Mouse (Mus musculus) MEL (cell line): ENCODE data around the gene Zc3hc1. TPM values are rescaled to one million over a fixed set of nuclear protein-coding genes. Genes with fewer than 3 reads are reported as not detected.
A peak's percentile ranks its signal among the peaks of the same experiment; 100 is the strongest.

ENCODE experiments used
- DNase-seq: peaks from one replicate; pipeline ENCODE4 v3.0.0; 2011; ENCODE audit warnings: low read depth, low spot score
- H3K27ac ChIP-seq: 2 replicates; pipeline ENCODE4 v1.5.1; 2012; ENCODE audit warnings: low read depth, mild to moderate bottlenecking, control low read depth, low read length, moderate library complexity; ENCODE audit not compliant: control insufficient read depth
- H3K27me3 ChIP-seq, 2 experiments: fragments of 150-350 bp in 1 of 2; sonication (generic) in 1 of 2; 2 replicates each; pipeline ENCODE4 v1.6.1; 2012; ENCODE audit warnings: low read length in 2 of 2, mild to moderate bottlenecking in 2 of 2, improper control_type of control experiment in 1 of 2, moderate library complexity in 1 of 2; ENCODE audit not compliant: insufficient read depth in 2 of 2, control insufficient read depth in 1 of 2
- H3K36me3 ChIP-seq, 2 experiments: 2 replicates each; pipeline ENCODE4 v1.6.1; 2012 to 2014; ENCODE audit warnings: low read length in 2 of 2, improper control_type of control experiment in 1 of 2, inconsistent platforms in 1 of 2, mild to moderate bottlenecking in 1 of 2; ENCODE audit not compliant: insufficient read depth in 2 of 2, control insufficient read depth in 1 of 2
- H3K4me1 ChIP-seq, 2 experiments: fragments of 150-350 bp in 1 of 2; sonication (generic) in 1 of 2; 2 replicates each; pipeline ENCODE4 v1.6.1; 2012; ENCODE audit warnings: low read length in 2 of 2, improper control_type of control experiment in 1 of 2, mild to moderate bottlenecking in 1 of 2; ENCODE audit not compliant: insufficient read depth in 2 of 2, control insufficient read depth in 1 of 2
- H3K4me3 ChIP-seq, 2 experiments: fragments of 150-350 bp in 1 of 2; sonication (generic) in 1 of 2; 2 replicates each; pipeline ENCODE4 v1.5.1; 2012; ENCODE audit warnings: low read depth in 2 of 2, low read length in 2 of 2, mild to moderate bottlenecking in 2 of 2, moderate library complexity in 2 of 2, control low read depth in 1 of 2, improper control_type of control experiment in 1 of 2; ENCODE audit not compliant: control insufficient read depth in 1 of 2, insufficient read depth in 1 of 2
- H3K79me2 ChIP-seq: 2 replicates; pipeline ENCODE4 v1.6.1; 2012; ENCODE audit warnings: mild to moderate bottlenecking, low read length, moderate library complexity; ENCODE audit not compliant: control insufficient read depth, poor library complexity, insufficient read depth
- H3K9ac ChIP-seq: 2 replicates; pipeline ENCODE4 v1.6.1; 2012; ENCODE audit warnings: low read depth, mild to moderate bottlenecking, control low read depth, low read length, moderate library complexity; ENCODE audit not compliant: control insufficient read depth, poor library complexity, severe bottlenecking
- H3K9me3 ChIP-seq: fragments of 150-350 bp; sonication (generic); replicated peaks from 2 replicates; pipeline ENCODE4 v1.6.1; 2012; ENCODE audit warnings: mild to moderate bottlenecking, low read length, improper control_type of control experiment, moderate library complexity; ENCODE audit not compliant: insufficient read depth
- BHLHE40 ChIP-seq: IDR thresholded peaks from 2 replicates; pipeline ENCODE4 v1.6.1; 2012; ENCODE audit warnings: low read depth, mild to moderate bottlenecking, inconsistent platforms, low read length, improper control_type of control experiment, borderline replicate concordance
- CHD2 ChIP-seq: IDR thresholded peaks from 2 replicates; pipeline ENCODE4 v1.6.1; 2011; ENCODE audit warnings: low read length, improper control_type of control experiment
- CTCF ChIP-seq, 3 experiments: IDR thresholded peaks in 2 of 3; conservative IDR thresholded peaks in 1 of 3; 2 replicates each; pipeline ENCODE4 v1.5.1; 2011 to 2012; ENCODE audit warnings: low read length in 3 of 3, low read depth in 2 of 3, mild to moderate bottlenecking in 2 of 3, improper control_type of control experiment in 1 of 3, inconsistent platforms in 1 of 3, mixed read lengths in 1 of 3, moderate library complexity in 1 of 3; ENCODE audit not compliant: control insufficient read depth in 1 of 3, insufficient read depth in 1 of 3, poor library complexity in 1 of 3, severe bottlenecking in 1 of 3
- ELF1 ChIP-seq: IDR thresholded peaks from 2 replicates; pipeline ENCODE4 v1.6.1; 2014; ENCODE audit warnings: low read depth, mild to moderate bottlenecking, inconsistent platforms, low read length, improper control_type of control experiment, moderate library complexity
- EP300 ChIP-seq, 2 experiments: IDR thresholded peaks; 2 replicates each; pipeline ENCODE4 v1.6.1; 2011; ENCODE audit warnings: improper control_type of control experiment in 2 of 2, low read length in 2 of 2, low read depth in 1 of 2, mild to moderate bottlenecking in 1 of 2
- GATA1 ChIP-seq: IDR thresholded peaks from 2 replicates; pipeline ENCODE4 v1.6.1; 2011; ENCODE audit warnings: low read depth, low read length, improper control_type of control experiment
- HCFC1 ChIP-seq: IDR thresholded peaks from 2 replicates; pipeline ENCODE4 v1.6.1; 2012; ENCODE audit warnings: low read depth, mild to moderate bottlenecking, inconsistent platforms, low read length, improper control_type of control experiment, moderate library complexity
- KAT2A ChIP-seq: conservative IDR thresholded peaks from 2 replicates; pipeline ENCODE4 v1.6.1; 2012; ENCODE audit warnings: low read depth, low read length, improper control_type of control experiment, inconsistent platforms
- MAX ChIP-seq: IDR thresholded peaks from 2 replicates; pipeline ENCODE4 v1.6.1; 2011; ENCODE audit warnings: low read length, improper control_type of control experiment
- MEF2A ChIP-seq: IDR thresholded peaks from 2 replicates; pipeline ENCODE4 v1.6.1; 2014; ENCODE audit warnings: low read depth, mild to moderate bottlenecking, inconsistent platforms, low read length, improper control_type of control experiment; ENCODE audit not compliant: poor library complexity, insufficient replicate concordance, severe bottlenecking; ENCODE audit errors: extremely low read depth
- MYC ChIP-seq: IDR thresholded peaks from 2 replicates; pipeline ENCODE4 v1.6.1; 2011; ENCODE audit warnings: low read depth, mild to moderate bottlenecking, low read length, improper control_type of control experiment, moderate library complexity
- POLR2AphosphoS2 ChIP-seq: IDR thresholded peaks from 2 replicates; pipeline ENCODE4 v1.6.1; 2011; ENCODE audit warnings: low read length, improper control_type of control experiment
- RCOR1 ChIP-seq: IDR thresholded peaks from 2 replicates; pipeline ENCODE4 v1.6.1; 2012; ENCODE audit warnings: low read depth, mild to moderate bottlenecking, inconsistent platforms, low read length, improper control_type of control experiment
- SIN3A ChIP-seq: IDR thresholded peaks from 2 replicates; pipeline ENCODE4 v1.6.1; 2012; ENCODE audit warnings: low read length, improper control_type of control experiment, inconsistent platforms
- TCF12 ChIP-seq: IDR thresholded peaks from 2 replicates; pipeline ENCODE4 v1.6.1; 2014; ENCODE audit warnings: low read depth, mild to moderate bottlenecking, inconsistent platforms, low read length, improper control_type of control experiment, moderate library complexity
- USF2 ChIP-seq, 2 experiments: IDR thresholded peaks; 2 replicates each; pipeline ENCODE4 v1.6.1; 2011 to 2012; ENCODE audit warnings: improper control_type of control experiment in 2 of 2, low read length in 2 of 2, borderline replicate concordance in 1 of 2, inconsistent platforms in 1 of 2, low read depth in 1 of 2, mild to moderate bottlenecking in 1 of 2; ENCODE audit not compliant: insufficient read depth in 1 of 2
- ZNF384 ChIP-seq: IDR thresholded peaks from 2 replicates; pipeline ENCODE4 v1.6.1; 2012; ENCODE audit warnings: low read depth, mild to moderate bottlenecking, inconsistent platforms, low read length, improper control_type of control experiment
- polyA plus RNA-seq, 2 experiments: library from polyadenylated mRNA; stranded (reverse) in 1 of 2; unstranded in 1 of 2; fragments of >175 nt in 1 of 2; fragments of >200 nt in 1 of 2; gene quantifications; 2 replicates each; pipeline versions ENCODE4 v1.2.1 to v1.2.4; 2012; ENCODE audit warnings: low replicate concordance in 2 of 2, low read depth in 1 of 2; ENCODE audit not compliant: insufficient read length in 2 of 2, insufficient read depth in 1 of 2, missing spikeins in 1 of 2
- total RNA-seq: library from RNA; depleted of rRNA; stranded (reverse); fragments of 300-350 nt; gene quantifications from 2 replicates; pipeline ENCODE4 v1.2.3, GENCODE M21; 2012

Gene Zc3hc1
- total and polyA plus RNA-seq, 3 experiments: 59.8 to 87.7 TPM; not detected in 1

- no peaks in the 10 kb centered on the region for H3K27me3 ChIP-seq
- peaks cover 0 to 8% of the 10 kb centered on the region in 2 experiments; a peak in 2 of 4 replicates for H3K36me3 ChIP-seq
- TF ChIP-seq HCFC1 (no peak), POLR2AphosphoS2 (no peak), GATA1 (0 out of 2 replicates have a peak, but pooled peaks have one; percentile 12), CTCF (IDR thresholded peaks at IDR 0.05 in 2 of 3, conservative IDR thresholded peaks at IDR 0.05 in 1 of 3; ENCODE audit: control insufficient read depth in 1 of 3, insufficient read depth in 1 of 3, low read depth in 2 of 3, low read length in 3 of 3, poor library complexity in 1 of 3, severe bottlenecking in 1 of 3) (no peak)
- no peak overlapping the region for H3K27ac ChIP-seq
- peaks cover 2 to 17% of the 10 kb centered on the region in 2 experiments for H3K4me1 ChIP-seq
- DNase-seq: peak; percentile 40
- H3K9me3 ChIP-seq: no peaks in the 10 kb centered on the region
- no peak overlapping the region for H3K4me3 ChIP-seq
- H3K79me2 ChIP-seq: no peaks in the 10 kb centered on the region
- no peak overlapping the region for H3K9ac ChIP-seq
Observed at GRCm38 (mm10) chr6:30355701-30356100, 35.1 kb downstream of the Zc3hc1 start.

- peak overlapping the region; percentile 47 for H3K9ac ChIP-seq
- H3K79me2 ChIP-seq: no peaks in the 10 kb centered on the region
- H3K36me3 ChIP-seq: peaks cover 0 to 8% of the 10 kb centered on the region in 2 experiments; a peak in 2 of 4 replicates
- TF ChIP-seq MAX (no peak), ZNF384 (peak; percentile 96), MYC (0 out of 2 replicates have a peak, but pooled peaks have one; percentile 41), EP300 (IDR thresholded peaks at IDR 0.05; ENCODE audit: low read depth in 1 of 2, low read length in 2 of 2) (0 out of 4 replicates have a peak, but pooled peaks of 1 of the 2 experiments have one; percentile 24), ELF1 (peak; percentile 26; the same call in 1 of the 2 replicates), HCFC1 (peak; percentile 30; the same call in 1 of the 2 replicates), SIN3A (peak; percentile 41; the same call in 1 of the 2 replicates), TCF12 (no peak)
- TF ChIP-seq, all 39 proteins: peak for 6
- Histone ChIP-seq H3K4me3 (no peak overlapping the region), H3K27me3 (no peaks in the 10 kb centered on the region), H3K9me3 (no peaks in the 10 kb centered on the region), H3K27ac (peak overlapping the region; percentile 36; the same call in 1 of the 2 replicates), H3K4me1 (peaks cover 2 to 17% of the 10 kb centered on the region in 2 experiments)
- DNase-seq: peak; percentile 78
Observed at GRCm38 (mm10) chr6:30354760-30355159, 36.1 kb downstream of the Zc3hc1 start.

DNA sequence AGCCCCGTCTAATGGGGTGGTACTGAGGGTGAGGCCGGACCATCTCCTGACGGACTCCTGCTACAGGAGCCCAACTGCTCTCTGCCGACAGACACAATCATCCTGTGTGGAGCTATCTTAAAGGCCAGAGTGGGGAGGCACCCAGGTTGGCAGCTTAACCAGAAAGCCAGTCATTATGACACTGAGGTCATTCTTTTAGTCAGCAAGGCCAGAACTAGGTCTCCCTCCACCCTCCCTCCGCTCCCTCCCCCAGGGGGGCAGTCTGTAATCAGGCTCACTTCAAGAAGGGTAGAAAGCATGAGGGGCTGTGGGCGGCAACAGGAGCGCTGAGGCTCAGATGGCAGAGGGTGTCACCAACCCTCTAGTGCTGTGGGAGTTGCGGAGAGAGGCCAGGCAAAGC is 37.2 kb downstream of the Zc3hc1 start:
- H3K79me2 ChIP-seq: no peaks in the 10 kb centered on the region
- H3K27ac ChIP-seq: no peak overlapping the region
- H3K4me3 ChIP-seq: no peak overlapping the region
- no peaks in the 10 kb centered on the region for H3K27me3 ChIP-seq
- TF ChIP-seq CHD2 (no peak), KAT2A (no peak), MAX (no peak), USF2 (IDR thresholded peaks at IDR 0.05; ENCODE audit: borderline replicate concordance in 1 of 2, insufficient read depth in 1 of 2, low read depth in 1 of 2, low read length in 2 of 2) (no peak), RCOR1 (no peak), HCFC1 (no peak), BHLHE40 (no peak), MEF2A (no peak)
- DNase-seq: no peak
- H3K4me1 ChIP-seq: peaks cover 2 to 17% of the 10 kb centered on the region in 2 experiments
- no peak overlapping the region for H3K9ac ChIP-seq
- H3K9me3 ChIP-seq: no peaks in the 10 kb centered on the region
- peaks cover 0 to 8% of the 10 kb centered on the region in 2 experiments; a peak in 2 of 4 replicates for H3K36me3 ChIP-seq
